Mouse (Mus musculus) spleen, adult 10 weeks (tissue): ENCODE measurements around the gene Rbm4b. TPM values are rescaled to one million over a fixed set of nuclear protein-coding genes. Genes with fewer than 3 reads are reported as not detected.

Experiments
- polyA plus RNA-seq: library from polyadenylated mRNA; stranded (reverse); fragments of 350-450 nt; fragmentation: Illumina TruSeq; extraction: RNeasy Lipid Tissue Mini Kit (QIAGEN cat#74804); gene quantifications from one replicate; pipeline ENCODE4 v1.2.3, GENCODE M21; 2015; ENCODE audit warnings: low replicate concordance; ENCODE audit not compliant: insufficient read depth

Gene Rbm4b
- 22.5 TPM for polyA plus RNA-seq

DNA sequence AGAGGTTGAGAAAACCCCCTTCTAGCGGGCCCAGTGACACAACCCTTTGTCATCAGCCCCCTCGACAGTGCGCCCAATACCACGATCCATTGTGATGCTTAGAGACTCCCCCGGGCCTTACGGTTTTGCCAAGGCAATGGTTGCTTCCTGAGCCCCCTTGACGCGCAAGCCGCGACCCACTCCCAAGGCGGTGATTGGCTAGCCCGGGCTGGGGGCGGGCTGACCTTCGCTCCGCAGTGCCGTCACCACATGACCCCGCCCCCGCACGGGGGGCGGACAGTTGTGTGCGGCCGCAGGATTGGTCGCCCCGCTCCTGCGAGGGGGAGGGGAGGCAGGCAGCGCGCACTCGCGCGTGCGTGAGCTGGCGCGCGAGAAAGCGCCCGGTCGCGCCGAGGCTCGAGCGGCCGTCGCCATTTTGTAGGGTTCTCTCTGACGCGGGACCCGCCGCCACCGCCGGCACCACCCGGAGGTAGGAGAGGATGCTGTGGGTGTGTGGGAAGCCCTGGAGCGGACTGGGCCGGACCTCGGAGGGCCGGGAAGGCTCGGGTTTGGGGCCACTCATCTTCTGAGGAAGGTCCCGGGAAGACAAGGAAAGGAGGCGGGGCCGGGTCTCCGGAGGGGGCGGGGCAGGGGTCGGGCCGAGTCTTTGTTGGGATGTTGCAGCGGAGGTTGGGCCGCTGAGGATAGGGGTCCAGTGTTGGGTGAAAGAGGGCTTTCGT lies at the start of gene Rbm4b:
TSS of gene Rbm4b (plus strand) at position 305 of the 719 bp plus-strand sequence.

GRCm38 (mm10) chr19:4711098-4711600 lies 45.1 kb upstream of the Rbm4b start, which contains the start of gene Sptbn2:
Gene Sptbn2 (plus strand): TSS chr19:4711167.

GRCm38 (mm10) chr19:4793831-4794422 lies 37.6 kb downstream of the Rbm4b start, which contains the start of gene Rbm4:
Gene Rbm4 (minus strand): TSS chr19:4793901.

DNA sequence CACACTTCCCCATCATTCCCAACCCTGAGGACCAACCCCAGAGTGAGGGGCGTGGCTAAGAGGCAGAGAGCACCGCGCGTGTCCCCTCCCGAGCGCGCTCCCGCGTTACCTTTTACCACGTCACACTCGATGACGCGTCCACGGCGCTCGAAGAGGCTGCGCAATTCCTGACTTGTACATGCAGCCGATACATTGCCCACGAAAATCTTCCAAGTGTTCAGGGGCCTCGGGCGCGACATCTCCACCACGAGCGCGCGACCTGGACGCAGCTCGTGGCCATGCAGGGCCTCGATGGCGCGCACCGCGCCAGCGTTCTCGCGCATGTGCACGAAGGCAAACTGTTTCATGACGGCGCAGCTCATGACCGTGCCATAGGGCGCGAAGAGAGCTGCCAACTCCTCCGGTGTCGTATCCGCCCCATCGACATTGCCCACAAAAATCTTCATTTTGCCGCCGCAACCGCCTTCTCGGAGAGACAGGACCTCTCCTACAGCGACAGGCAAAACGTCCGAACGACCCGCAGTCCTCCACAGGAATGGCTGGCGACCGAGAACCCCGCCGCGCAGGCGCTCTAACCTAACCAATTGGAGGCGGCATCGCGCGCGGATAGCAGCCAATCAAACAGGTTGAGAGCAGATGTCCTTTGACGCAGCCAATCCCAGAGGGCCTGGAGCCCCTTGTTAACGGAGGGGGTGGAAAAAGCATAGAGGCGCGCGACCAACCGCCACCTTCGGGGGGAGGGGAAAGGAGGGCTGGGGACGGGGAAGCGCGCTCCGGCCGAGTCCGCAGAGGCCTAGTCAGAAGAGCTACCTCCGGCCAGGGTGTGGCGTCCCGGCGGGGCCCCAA lies 55.0 kb downstream of the Rbm4b start, which contains the start of the genes Gm21992 and Rbm14:
TSS of gene Gm21992 (minus strand) at position 550 of the 846 bp plus-strand sequence.
TSS of gene Rbm14 (minus strand) at position 572 of the 846 bp plus-strand sequence.

Other genes with a start within 250 kb of the Rbm4b start
- gene Pcx, start 246.0 kb upstream of the Rbm4b start, polyA plus RNA-seq: 0.91 TPM
- 0.07 TPM for gene Lrfn4, start 140.8 kb upstream of the Rbm4b start, polyA plus RNA-seq
- 27.0 TPM for gene Rce1, start 130.9 kb upstream of the Rbm4b start, polyA plus RNA-seq
- not detected for gene Gm960, start 57.8 kb upstream of the Rbm4b start, polyA plus RNA-seq
- gene Sptbn2, start 45.3 kb upstream of the Rbm4b start, polyA plus RNA-seq: 0.07 TPM
- 37.4 TPM for gene Rbm4, start 37.4 kb downstream of the Rbm4b start, polyA plus RNA-seq
- gene Gm21992, start 55.1 kb downstream of the Rbm4b start, polyA plus RNA-seq: 33.4 TPM
- gene Rbm14, start 55.1 kb downstream of the Rbm4b start, polyA plus RNA-seq: 20.5 TPM
- 16.5 TPM for gene Ccs, start 82.8 kb downstream of the Rbm4b start, polyA plus RNA-seq
- 0.07 TPM for gene Ccdc87, start 82.9 kb downstream of the Rbm4b start, polyA plus RNA-seq
- 10.2 TPM for gene Ctsf, start 98.6 kb downstream of the Rbm4b start, polyA plus RNA-seq
- gene Actn3, start 121.4 kb downstream of the Rbm4b start, polyA plus RNA-seq: not detected
- gene Zdhhc24, start 122.2 kb downstream of the Rbm4b start, polyA plus RNA-seq: 17.8 TPM
- gene Bbs1, start 150.1 kb downstream of the Rbm4b start, polyA plus RNA-seq: 1.2 TPM
- gene Dpp3, start 171.8 kb downstream of the Rbm4b start, polyA plus RNA-seq: 28.7 TPM
- gene Peli3, start 186.6 kb downstream of the Rbm4b start, polyA plus RNA-seq: 0.64 TPM
- gene Mrpl11, start 205.7 kb downstream of the Rbm4b start, polyA plus RNA-seq: 45.7 TPM
- gene Npas4, start 233.8 kb downstream of the Rbm4b start, polyA plus RNA-seq: 0.28 TPM